Mouse (Mus musculus) telencephalon, adult 2 months (tissue): ENCODE data around the gene Tctn1.
A peak's percentile ranks its signal among the peaks of the same experiment; 100 is the strongest.

ENCODE experiments used
- DNase-seq: peaks from one replicate; pipeline ENCODE4 v3.0.0-alpha.2; 2011; ENCODE audit warnings: low read depth, low spot score

Gene Tctn1

GRCm38 (mm10) chr5:122247529-122247928 is 16.7 kb downstream of the Tctn1 start:
- peak; percentile 75 for DNase-seq

DNA sequence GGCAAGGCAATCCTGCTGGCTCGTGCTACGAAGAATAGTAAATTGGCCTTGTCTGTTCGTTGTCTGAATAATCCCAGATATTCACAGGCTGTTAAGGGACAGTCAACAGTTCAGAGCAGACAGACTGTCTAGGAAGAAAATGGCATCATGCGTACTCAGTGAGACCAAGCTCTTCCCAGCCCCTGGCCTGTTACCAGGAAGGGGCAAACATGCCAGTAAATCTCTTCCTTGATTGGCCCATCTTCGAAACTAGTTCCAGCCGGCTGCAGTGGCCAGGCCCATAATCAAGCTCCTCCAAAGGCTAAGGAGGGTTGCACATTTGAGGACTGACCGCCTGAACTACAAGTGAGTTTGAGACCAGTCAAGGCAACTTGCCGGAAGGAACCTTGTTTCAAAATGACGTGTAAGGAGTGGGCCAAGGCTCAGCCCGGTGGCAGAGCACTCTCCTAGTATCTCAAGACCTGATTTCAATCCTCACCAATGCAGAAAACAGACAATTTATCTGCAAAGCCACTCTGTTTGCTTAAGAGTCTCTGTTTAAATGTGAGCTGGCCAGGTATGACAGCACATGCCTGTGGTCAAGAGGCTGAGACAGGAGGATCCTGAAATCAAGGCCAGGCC is 17.6 kb downstream of the Tctn1 start:
- DNase-seq, result no peak

DNA sequence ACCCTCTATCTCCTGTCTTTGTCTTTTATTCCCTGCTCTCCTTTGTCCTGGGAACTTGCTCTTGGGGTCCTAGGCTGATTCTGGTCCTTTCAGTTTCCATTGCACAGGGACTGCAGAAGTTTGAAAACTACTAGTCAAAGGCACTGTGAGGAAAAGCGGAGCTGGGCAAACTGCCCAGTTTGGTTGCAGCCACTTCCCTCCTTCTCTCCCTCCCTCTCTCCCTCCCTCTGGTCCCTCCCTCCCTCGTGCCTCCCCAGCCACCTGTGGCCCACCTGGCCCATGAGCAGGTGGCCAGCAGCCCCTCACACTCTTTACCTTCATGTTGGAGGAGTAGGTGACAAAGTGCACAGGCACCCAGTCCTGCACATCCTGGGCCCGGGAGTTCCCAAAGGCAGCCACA is 19.1 kb downstream of the Tctn1 start:
- no peak for DNase-seq

GRCm38 (mm10) chr5:122243781-122244523 is 20.3 kb downstream of the Tctn1 start:
- DNase-seq, result peak; percentile 71

DNA sequence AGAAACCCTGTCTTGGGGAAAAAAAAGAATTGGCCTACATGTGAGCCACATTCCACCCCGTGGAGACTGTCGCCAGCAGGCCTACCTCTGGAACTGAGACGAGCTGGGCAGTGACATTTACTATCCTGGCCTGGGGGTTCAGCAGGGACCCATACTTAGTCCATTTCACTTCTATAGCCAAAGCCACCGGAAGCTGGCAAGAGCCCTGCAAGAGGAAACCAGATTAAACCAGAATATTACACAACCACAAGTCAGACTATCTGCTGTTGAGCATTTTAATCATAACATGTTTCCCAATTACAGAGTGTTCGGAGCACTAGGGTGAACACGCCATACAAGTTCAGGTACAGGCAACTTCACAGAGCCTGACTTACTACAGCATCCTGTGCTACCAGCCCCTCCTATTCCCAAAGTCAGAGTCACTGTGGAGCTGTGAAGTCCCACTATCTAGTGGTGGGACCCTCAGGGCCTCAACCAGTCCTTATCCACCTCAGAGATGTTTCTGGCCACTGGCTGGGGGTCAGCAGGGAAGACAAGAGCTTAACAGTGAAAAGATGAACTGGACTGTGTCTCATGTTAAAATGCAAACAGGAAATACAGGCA is 21.6 kb downstream of the Tctn1 start:
- DNase-seq, result no peak

GRCm38 (mm10) chr5:122240989-122241388 is 23.3 kb downstream of the Tctn1 start:
- DNase-seq, result peak; percentile 28

- DNase-seq, result no peak
These were observed 23.7 kb downstream of the Tctn1 start for GRCm38 (mm10) chr5:122240521-122240920.

GRCm38 (mm10) chr5:122239618-122240017 is 24.6 kb downstream of the Tctn1 start:
- no peak for DNase-seq

DNA sequence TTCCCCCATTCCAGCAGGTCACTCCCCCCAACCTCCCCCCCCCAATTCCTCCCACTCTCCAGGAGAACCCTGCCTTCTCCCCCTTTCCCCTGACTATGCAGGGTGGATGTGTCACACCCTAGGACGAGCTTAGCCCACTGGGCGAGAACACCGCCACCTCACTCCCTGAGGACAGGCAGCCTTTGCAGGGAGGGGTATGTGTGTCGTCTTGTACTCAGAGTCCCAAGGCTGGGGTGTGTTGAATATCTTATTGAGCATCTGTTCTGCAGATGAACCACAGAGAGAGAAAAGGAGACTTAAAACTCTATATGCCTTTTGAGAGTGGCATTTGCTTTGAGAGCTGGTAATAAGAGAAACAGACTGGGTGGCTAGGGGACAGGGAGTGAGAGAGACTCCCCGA is 27.1 kb downstream of the Tctn1 start:
- DNase-seq, result peak; percentile 53

GRCm38 (mm10) chr5:122235196-122235836 is 28.9 kb downstream of the Tctn1 start:
- DNase-seq, result peak; percentile 35

DNA sequence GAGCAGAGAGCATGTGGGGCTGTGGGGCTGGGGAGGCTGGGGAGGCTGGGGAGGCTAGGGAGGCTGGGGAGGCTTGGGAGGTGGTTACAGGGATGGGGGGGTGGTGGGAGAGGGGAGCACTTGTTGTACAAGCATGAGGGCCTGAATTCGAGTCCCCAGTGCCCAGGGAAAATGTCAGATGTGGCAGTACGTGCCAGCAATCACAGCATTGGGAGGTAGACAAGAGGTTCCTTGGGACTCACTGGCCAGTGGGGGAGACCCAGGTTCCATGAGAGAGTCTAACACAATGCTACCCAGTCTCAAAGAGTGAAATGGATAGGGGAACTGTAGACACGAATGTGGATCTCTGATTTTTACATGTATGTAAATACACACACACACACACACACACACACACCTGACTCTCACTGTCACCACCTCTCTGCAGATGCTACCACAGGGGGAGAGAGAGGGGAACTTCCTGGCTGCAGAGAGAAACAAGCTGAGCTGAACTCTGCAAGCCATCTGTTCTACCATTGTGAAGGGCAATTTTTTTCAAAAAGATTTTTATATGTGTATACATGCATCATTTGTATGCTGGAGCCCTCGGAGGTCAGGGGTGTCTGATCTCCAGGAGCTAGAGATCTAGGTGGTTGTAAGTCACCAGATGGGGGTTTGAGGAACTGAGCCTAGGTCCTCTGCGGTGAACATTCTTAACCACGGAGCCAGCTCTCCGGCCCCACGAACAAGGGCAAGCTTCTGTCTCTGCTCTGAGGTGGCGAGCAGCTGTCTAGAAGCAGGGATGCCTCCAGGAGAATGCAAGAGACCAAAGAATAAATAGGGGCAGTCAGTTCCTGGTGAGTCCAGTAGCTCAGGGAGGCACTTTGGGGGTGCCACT is 29.7 kb downstream of the Tctn1 start:
- no peak for DNase-seq

GRCm38 (mm10) chr5:122233695-122234094 is 30.6 kb downstream of the Tctn1 start:
- DNase-seq, result no peak

DNA sequence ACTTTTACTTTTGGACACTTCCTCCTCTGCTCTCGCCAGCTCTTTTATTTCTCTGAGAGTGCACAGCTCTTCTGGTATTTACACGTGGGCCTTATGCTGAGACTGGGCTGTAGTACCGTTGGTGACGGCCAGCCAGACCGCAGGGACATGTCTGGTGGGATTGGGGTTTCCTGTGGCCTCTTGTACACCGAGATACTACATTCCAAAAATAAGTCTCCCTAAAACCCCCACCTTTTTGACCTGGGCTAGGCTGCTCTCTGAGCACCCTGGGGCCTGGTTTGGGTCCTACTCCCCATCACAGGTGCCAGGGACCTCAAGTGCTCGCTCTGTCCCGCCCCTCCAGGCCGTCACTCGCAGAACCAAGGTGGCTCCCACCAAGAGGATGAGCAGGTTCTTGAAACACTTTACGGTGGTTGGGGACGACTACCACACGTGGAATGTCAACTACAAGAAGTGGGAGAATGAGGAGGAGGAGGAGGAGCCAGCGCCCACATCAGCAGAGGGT is 31.1 kb downstream of the Tctn1 start:
- DNase-seq, result no peak

DNA sequence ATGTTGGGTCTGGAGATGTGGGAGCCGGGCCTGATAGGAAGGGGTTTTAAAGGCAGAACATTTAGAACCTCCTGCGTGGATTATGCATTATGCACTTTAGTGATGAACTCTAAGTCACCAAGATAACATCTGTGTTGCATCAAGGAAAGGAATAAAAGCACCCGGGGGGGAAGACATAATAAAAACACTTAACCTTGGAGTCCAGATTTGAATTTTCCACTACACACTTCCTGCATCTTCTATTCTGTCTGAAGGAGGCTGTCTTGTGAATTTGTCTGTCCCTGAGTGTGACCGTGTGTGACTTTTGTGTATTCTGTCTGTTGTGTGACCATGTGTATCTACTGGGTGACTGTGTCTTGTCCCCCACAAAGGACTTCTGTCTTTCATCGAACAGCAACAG is 32.3 kb downstream of the Tctn1 start:
- no peak for DNase-seq

DNA sequence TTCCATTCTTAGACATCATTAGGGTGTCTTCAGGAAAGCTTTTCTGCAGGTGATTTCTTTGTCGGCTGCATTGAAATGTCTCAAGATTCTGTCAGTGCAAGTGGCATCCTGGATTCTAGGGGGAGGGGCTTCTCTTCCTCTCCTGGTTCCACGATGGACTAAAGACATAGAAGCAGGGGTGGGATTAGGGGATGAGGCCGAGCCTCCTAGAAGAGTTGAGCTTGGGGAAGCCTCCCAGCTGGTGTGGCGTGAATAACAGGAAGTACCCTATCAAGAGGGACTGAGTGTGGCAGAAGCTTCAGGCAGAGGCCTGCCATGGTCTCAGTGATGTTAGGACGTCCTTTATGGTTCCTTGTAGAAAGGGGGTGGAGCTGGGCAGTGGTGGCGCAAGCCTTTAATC is 32.8 kb downstream of the Tctn1 start:
- DNase-seq, result no peak

DNA sequence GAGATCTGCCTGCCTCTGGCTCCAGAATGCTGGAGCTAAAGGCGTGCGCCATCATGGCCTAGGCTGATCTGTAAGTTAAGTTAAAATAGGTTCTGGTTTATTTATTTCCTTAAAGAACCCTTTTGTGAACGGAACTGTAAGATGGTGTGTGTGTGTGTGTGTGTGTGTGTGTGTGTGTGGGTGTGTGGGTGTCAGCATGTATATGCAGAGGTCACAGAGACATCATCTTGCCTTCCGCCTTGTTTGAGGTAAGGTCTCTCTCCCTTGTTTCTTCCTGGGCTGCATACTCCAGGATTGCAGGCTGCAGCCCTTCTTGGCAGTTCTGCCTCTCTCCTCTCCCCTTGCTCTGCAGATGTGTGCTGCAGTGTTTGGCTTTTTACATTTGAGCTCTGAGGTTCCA is 33.4 kb downstream of the Tctn1 start:
- DNase-seq, result no peak

DNA sequence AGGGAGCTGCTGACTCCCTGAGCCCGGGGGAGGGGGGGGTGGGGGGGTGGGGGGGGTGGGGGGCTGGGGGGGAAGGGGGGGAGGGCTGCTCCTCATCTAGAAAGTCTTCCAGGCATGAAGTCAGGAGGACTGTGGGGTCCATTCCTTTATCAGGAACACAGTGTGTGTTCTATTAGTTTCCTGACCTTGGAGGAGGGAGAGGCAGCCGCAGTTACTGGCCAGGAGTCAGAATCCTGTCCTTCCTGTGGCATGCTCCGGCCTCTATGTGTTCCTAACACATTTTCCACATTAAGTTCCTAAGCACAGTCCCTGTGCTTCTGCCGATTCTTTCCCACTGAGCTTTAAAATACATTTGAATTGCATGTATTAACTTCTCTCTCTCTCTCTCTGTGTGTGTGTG is 35.5 kb downstream of the Tctn1 start:
- DNase-seq, result no peak

GRCm38 (mm10) chr5:122228271-122228765 is 35.9 kb downstream of the Tctn1 start:
- DNase-seq, result no peak

DNA sequence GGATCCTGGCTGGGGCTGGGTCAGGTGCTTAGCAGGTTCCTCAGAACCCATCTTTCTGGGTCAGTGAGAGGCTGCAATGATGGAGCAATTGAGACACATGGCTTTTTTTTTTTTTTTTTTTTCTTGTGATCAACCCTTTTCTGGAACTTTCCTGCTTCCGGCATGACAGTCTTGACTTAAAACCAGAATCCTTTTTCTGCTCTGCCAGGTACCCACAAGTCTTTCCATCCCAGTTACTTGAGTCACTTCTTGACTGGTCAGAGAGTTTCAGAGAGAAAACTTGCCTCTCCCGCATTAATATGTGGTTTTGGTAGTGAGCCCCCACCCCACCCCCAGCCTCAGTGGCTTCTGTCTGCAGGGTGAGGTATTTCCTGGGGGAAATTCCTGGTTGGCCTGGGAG is 40.0 kb downstream of the Tctn1 start:
- no peak for DNase-seq

GRCm38 (mm10) chr5:122221085-122221484 is 43.2 kb downstream of the Tctn1 start:
- DNase-seq, result no peak
